Mouse (Mus musculus) embryonic fibroblast, embryonic 13.5 days (primary cell): ENCODE results near the gene Vps41. TPM values are rescaled to one million over a fixed set of nuclear protein-coding genes. Genes with fewer than 3 reads are reported as not detected.

Experiments
- H3K27ac ChIP-seq: 2 replicates; pipeline ENCODE4 v1.5.1; 2012; ENCODE audit warnings: low read length, control low read depth, inconsistent platforms; ENCODE audit not compliant: insufficient read depth
- H3K4me1 ChIP-seq: 2 replicates; pipeline ENCODE4 v1.6.1; 2011; ENCODE audit warnings: low read length; ENCODE audit not compliant: control insufficient read depth, insufficient read depth
- H3K4me3 ChIP-seq: 2 replicates; pipeline ENCODE4 v1.5.1; 2011; ENCODE audit warnings: mild to moderate bottlenecking, control low read depth, low read length; ENCODE audit not compliant: insufficient read depth
- CTCF ChIP-seq: IDR thresholded peaks from 2 replicates; pipeline ENCODE4 v1.5.1; 2011; ENCODE audit warnings: mild to moderate bottlenecking, control low read depth, low read length, moderate library complexity, borderline replicate concordance; ENCODE audit not compliant: insufficient read depth
- POLR2A ChIP-seq: IDR thresholded peaks from 2 replicates; pipeline ENCODE4 v1.6.1; 2011; ENCODE audit warnings: low read depth, mild to moderate bottlenecking, control low read depth, low read length, moderate library complexity
- polyA plus RNA-seq: library from polyadenylated mRNA; stranded (reverse); fragments of >200 nt; gene quantifications from 2 replicates; pipeline ENCODE4 v1.2.4, GENCODE M21; 2011; ENCODE audit warnings: low read depth; ENCODE audit not compliant: missing spikeins, insufficient read length

Vps41 gene
- polyA plus RNA-seq, 1 experiment = 81.4 TPM

DNA sequence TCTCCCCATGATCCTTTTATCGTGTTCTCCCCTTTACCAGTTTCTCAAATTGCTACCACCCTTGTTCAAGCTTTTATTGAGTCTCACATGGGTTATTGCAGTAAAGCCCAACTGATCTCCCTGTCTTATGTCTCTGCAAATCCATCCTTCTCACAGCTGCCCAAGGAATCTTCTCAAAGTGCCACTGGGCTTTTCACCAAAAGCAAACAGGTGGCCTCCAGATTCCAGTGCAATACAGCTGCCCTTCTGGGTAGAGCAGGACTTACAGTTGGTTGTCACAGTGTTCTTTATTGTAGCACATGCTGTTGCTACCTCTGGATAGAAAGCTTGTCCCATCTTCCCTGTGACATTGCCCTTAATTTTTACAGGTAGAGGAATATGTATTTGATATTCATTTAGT is 44.4 kb downstream of the Vps41 start:
- Histone ChIP-seq H3K27ac (no peak overlapping the region), H3K4me1 (no peaks in the 10 kb centered on the region), H3K4me3 (no peak overlapping the region)
- no peak for TF ChIP-seq POLR2A

DNA sequence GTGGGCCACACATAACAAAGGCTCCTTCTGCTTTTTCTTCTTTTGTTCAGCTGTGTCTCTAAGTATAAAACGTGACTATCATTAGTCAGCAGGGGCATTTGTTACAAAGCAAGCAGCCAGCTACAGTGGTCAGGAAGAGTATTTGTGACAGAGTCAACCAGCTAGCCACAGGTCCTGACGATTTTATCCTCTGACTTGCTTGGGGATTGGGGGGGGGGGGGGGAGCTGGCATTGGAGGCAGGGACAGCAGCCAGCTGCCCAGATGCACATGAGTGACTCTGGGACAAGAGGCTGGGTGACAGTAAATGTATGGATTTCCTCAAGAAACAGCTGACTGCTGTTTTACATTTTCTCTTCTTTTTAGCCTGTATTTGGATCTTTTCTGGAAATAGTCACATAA is 50.8 kb downstream of the Vps41 start:
- TF ChIP-seq CTCF (no peak), POLR2A (no peak)
- H3K27ac ChIP-seq = no peak overlapping the region
- H3K4me3 ChIP-seq = no peak overlapping the region

DNA sequence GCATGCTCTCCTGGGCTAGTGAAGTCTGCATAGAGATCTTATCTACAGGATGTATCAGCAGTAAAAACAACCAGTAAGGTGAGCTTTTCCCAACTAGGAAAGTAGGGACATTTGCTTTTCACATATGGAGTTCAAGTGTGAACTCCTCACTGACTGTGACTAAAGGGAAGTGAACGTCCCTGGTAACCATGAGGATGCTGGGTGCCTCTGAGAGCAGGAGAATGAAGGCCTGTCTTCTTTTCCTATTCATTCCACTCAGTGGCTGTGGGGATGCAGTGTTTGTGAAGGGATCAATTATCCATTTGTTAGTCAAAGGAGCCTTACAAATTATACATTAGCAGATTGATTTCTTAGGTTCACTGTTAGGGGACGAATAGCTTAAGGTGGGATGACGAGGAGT is 51.4 kb downstream of the Vps41 start:
- no peak for TF ChIP-seq POLR2A
- no peak overlapping the region for H3K27ac ChIP-seq
- no peaks in the 10 kb centered on the region for H3K4me1 ChIP-seq
- no peak overlapping the region for H3K4me3 ChIP-seq

More for the DNA sequence above, 50.8 kb downstream of the Vps41 start:
- no peaks in the 10 kb centered on the region for H3K4me1 ChIP-seq

DNA sequence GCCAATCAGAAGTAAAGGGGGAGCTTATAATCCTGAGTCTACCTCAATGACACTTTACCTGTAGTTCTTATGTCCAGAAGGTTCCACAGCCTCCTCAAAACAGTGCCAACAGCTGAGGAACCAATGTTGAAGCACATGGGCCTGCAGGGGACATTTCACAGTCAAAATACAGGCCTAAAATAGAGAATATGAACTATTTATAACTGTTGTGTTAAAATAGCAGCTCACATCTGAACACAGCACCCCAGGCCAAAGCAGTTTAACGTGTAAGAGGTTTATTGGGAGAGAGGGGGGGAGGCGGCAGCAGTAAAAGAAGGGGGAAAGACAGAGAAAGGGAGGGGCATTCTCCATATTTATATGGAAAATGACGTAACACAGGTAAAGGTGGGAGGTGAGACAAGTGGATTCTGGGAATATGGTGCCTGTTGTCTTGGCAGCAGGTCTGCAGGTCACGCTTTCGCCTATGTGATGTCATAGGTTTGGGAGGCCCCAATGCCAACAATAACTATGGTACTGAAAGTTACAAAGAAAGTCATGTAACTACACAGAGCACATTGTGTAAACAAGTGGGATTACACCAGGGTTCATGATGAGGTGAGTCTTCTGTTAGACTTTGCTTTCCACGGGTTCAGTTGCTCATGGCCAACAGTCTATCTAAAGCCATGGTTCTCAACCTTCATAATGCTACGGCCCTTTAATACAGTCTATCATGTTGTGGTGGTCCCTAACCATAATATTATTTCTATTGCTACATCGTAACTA is 56.5 kb downstream of the Vps41 start:
- Histone ChIP-seq H3K4me1 (no peaks in the 10 kb centered on the region), H3K4me3 (no peak overlapping the region), H3K27ac (no peak overlapping the region)
- no peak for TF ChIP-seq CTCF
- TF ChIP-seq POLR2A = no peak

DNA sequence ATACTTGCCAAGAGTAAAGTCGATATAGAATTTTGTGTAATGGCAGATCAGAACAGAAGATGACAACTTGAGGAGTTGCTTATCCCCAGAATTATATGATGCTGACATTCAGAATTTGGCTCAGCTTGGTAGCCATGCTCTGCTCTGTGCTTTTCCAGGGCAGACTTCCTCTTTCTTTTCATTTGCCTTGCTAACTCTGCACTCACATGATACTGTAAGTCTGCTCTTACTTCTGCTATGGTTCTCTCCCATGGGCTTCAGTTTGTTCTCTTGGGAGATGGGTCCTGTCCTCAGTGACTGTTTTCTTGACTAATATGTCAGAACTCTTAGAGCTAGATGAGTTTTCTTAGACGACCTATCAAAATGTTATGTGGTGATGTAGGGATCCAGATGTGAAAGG is 64.2 kb downstream of the Vps41 start:
- Histone ChIP-seq H3K4me1 (no peaks in the 10 kb centered on the region), H3K27ac (no peak overlapping the region), H3K4me3 (no peak overlapping the region)
- TF ChIP-seq CTCF = no peak
- no peak for TF ChIP-seq POLR2A

DNA sequence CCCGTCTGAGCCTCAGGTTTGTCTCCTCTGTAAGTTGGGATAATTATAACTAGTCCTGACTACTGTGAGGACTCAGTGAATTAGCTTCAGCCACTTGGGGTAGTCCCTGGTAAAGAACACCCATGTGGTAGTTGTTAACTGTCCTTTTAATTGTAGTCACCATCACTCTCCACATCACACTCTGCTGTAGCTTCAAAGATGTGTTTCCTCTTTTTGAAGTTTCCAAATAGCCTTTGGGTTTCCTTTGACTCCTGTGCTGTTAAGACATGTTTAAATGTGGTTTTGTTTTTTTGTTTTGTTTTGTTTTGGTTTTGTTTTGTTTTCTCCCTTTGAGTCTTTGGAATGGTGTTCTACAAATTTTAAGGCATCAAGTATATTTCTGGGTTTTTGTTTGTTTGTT is 68.6 kb downstream of the Vps41 start:
- H3K4me3 ChIP-seq = no peak overlapping the region
- peaks cover 3% of the 10 kb centered on the region for H3K4me1 ChIP-seq
- TF ChIP-seq POLR2A = no peak
- no peak for TF ChIP-seq CTCF
- no peak overlapping the region for H3K27ac ChIP-seq

DNA sequence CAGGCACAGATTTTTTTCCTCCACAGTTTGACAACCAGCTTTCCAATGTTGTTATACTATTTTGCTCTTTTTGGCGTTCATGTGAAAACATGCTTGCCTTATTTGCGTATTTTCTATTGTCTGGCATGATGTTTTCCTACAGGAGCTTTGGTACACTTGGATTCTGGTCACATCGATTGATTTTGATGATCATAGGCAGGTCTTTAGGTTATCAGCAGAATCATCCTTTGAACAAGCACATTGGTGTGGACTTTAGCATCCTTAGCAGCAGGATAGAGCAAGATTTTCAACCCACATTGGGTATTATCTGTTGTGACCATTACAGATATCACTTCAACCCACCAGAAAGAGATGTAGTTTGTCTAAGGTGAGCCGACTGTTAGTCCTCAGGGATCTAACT is 71.0 kb downstream of the Vps41 start:
- TF ChIP-seq CTCF = no peak
- no peak for TF ChIP-seq POLR2A
- Histone ChIP-seq H3K4me3 (no peak overlapping the region), H3K27ac (no peak overlapping the region), H3K4me1 (peaks cover 5% of the 10 kb centered on the region)

DNA sequence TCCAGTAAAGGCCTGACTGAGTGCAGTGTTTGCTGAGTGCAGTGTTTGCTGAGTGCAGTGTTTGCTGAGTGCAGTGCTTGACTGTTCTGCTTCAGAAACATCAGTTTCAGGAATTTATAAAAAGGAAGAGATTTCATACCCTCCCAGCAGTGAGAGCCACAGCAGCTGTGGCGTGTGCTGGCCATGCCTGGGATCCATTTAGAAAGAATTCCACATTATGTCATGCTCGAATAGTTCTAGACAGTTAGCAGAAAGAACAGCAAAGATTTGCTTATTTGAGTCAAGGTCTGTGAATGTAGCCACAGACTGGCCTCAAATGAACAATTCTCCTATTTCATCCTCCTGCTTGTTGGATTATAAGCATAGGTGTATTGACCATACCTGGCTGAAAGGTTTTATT is 71.6 kb downstream of the Vps41 start:
- Histone ChIP-seq H3K4me1 (peaks cover 5% of the 10 kb centered on the region), H3K27ac (0 out of 2 replicates have a peak overlapping the region, but pooled peaks have one; percentile 25), H3K4me3 (no peak overlapping the region)
- no peak for TF ChIP-seq POLR2A
- TF ChIP-seq CTCF = no peak

DNA sequence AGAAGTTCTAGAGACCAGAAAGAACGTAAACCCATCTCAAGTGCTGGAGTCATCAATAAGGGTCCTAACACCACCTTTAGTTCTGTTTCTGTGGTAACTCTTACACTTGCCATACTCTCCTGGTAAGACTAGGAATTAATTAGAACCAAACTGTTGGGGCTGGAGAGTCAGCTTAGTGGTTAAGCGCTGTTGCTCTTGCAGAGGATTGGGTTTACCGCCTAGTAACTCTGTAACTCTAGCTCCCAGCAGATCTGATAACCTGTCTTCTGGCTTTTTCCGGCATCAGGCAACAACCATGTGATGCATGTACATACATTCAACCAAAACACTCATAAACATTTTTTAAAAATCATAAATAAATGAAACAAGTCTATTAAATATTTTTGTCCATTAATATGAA is 72.6 kb downstream of the Vps41 start:
- Histone ChIP-seq H3K4me1 (peaks cover 5% of the 10 kb centered on the region), H3K4me3 (no peak overlapping the region), H3K27ac (no peak overlapping the region)
- TF ChIP-seq POLR2A = no peak

DNA sequence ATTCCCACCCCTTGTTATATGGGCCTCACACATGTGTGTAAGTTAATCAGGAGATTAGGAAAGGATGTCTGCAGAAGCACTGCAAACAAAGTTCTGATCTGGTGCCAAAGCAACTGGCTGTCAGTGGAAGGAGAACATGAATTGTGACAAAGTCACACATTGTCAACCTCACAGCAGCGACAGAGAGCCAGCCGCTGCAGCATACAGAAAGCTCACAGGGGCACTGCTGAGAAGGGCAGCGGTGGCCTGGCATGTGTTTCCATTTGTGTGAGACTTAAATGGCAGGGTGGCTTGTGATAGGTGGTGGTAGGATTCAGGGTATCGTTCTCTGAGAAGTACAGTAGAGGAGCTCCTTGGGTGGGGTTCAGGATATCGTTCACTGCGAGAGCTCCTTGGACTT is 73.0 kb downstream of the Vps41 start:
- H3K4me3 ChIP-seq = no peak overlapping the region
- no peak overlapping the region for H3K27ac ChIP-seq
- no peak for TF ChIP-seq POLR2A
- TF ChIP-seq CTCF = no peak
- H3K4me1 ChIP-seq = peaks cover 5% of the 10 kb centered on the region

DNA sequence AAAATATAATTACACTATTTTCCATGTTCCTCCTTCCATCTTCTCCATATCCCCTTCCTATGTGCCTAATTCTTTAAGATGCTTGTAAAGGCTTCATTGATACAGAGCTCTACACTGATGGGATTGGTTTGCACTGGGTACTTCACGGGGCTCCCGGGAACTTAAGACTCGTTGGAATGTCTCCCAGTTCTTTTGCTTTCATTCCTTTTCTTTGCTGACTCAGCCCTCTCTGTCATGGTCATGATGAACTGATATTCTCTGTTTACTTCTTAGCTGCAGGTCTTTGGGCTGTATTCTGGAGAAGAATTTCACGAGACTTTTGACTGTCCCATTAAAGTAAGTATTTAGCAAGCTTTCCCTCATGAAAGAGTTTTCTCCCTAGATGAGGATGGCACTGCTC is 74.2 kb downstream of the Vps41 start:
- peaks cover 5% of the 10 kb centered on the region for H3K4me1 ChIP-seq
- H3K4me3 ChIP-seq = no peak overlapping the region
- no peak overlapping the region for H3K27ac ChIP-seq
- TF ChIP-seq POLR2A (no peak), CTCF (no peak)
